Mouse (Mus musculus) liver, postnatal 0 days (tissue): ENCODE data around the gene Hspa1a. TPM values are rescaled to one million over a fixed set of nuclear protein-coding genes. Genes with fewer than 3 reads are reported as not detected.
"Not testable (repeated sequence)": the region's sequence is repeated elsewhere in the genome, so short reads cannot be mapped to it uniquely, and the experiment has no call there.

Experiments
- ATAC-seq: fragments of 200-750 bp; cut with Nextera tagmentation; 2 replicates; pipeline ENCODE4 v1.8.0; 2017; ENCODE audit warnings: mild to moderate bottlenecking, moderate library complexity
- DNase-seq: peaks from one replicate; pipeline ENCODE4 v3.0.0-alpha.2; 2016
- H3K27ac ChIP-seq: fragments of 300-500 bp; sonication (generic); 2 replicates; pipeline ENCODE4 v1.5.1; 2014; ENCODE audit warnings: antibody characterized with exemption, moderate library complexity, mild to moderate bottlenecking, low read depth
- H3K27me3 ChIP-seq: fragments of 300-500 bp; sonication (generic); 2 replicates; pipeline ENCODE4 v1.6.1; 2014; ENCODE audit warnings: low read length, control low read depth, mixed read lengths; ENCODE audit not compliant: insufficient read depth
- H3K36me3 ChIP-seq: fragments of 300-500 bp; sonication (generic); replicated peaks from 2 replicates; pipeline ENCODE4 v1.6.1; 2014; ENCODE audit warnings: mild to moderate bottlenecking, control low read depth, low read length, moderate library complexity, mixed read lengths; ENCODE audit not compliant: insufficient read depth
- H3K4me1 ChIP-seq: fragments of 300-500 bp; sonication (generic); 2 replicates; pipeline ENCODE4 v1.6.1; 2014; ENCODE audit warnings: antibody characterized with exemption, mild to moderate bottlenecking, control low read depth; ENCODE audit not compliant: insufficient read depth
- H3K4me2 ChIP-seq: fragments of 300-500 bp; sonication (generic); 2 replicates; pipeline ENCODE4 v1.6.1; 2014; ENCODE audit warnings: low read depth, mild to moderate bottlenecking, low read length, moderate library complexity, mixed read lengths
- H3K4me3 ChIP-seq: fragments of 300-500 bp; sonication (generic); 2 replicates; pipeline ENCODE4 v1.5.1; 2014; ENCODE audit warnings: low read depth, low read length
- H3K9ac ChIP-seq: fragments of 300-500 bp; sonication (generic); replicated peaks from 2 replicates; pipeline ENCODE4 v1.6.1; 2014; ENCODE audit warnings: mild to moderate bottlenecking, moderate library complexity
- H3K9me3 ChIP-seq: fragments of 300-500 bp; sonication (generic); 2 replicates; pipeline ENCODE4 v1.6.1; 2016; ENCODE audit warnings: mild to moderate bottlenecking, control low read depth, low read length, mixed read lengths
- CTCF ChIP-seq: sonication (generic); IDR thresholded peaks from 2 replicates; pipeline ENCODE4 v1.5.1; 2016; ENCODE audit warnings: antibody characterized with exemption, low read depth
- EP300 ChIP-seq: IDR thresholded peaks from 2 replicates; pipeline ENCODE4 v1.6.1; 2016; ENCODE audit warnings: antibody characterized with exemption, low read depth, mild to moderate bottlenecking
- WGBS: fragments of 180-500 bp; shearing (Covaris S2); extraction: QIAGEN DNeasy Blood & Tissue Kit; methylation state at CpG from one replicate; pipeline ENCODE4 v1.1.7; 2014; ENCODE audit not compliant: insufficient replicate concordance; 5-methylcytosine and 5-hydroxymethylcytosine counted together
- polyA plus RNA-seq: library from polyadenylated mRNA; unstranded; fragments of >200 nt; fragmentation: Nextera tagmentation; extraction: Ambion mirVana; gene quantifications from 2 replicates; pipeline ENCODE4 v1.2.1, GENCODE M21; 2015

Hspa1a gene
- polyA plus RNA-seq, 1 experiment from 2014 or later = 0.59 TPM

DNA sequence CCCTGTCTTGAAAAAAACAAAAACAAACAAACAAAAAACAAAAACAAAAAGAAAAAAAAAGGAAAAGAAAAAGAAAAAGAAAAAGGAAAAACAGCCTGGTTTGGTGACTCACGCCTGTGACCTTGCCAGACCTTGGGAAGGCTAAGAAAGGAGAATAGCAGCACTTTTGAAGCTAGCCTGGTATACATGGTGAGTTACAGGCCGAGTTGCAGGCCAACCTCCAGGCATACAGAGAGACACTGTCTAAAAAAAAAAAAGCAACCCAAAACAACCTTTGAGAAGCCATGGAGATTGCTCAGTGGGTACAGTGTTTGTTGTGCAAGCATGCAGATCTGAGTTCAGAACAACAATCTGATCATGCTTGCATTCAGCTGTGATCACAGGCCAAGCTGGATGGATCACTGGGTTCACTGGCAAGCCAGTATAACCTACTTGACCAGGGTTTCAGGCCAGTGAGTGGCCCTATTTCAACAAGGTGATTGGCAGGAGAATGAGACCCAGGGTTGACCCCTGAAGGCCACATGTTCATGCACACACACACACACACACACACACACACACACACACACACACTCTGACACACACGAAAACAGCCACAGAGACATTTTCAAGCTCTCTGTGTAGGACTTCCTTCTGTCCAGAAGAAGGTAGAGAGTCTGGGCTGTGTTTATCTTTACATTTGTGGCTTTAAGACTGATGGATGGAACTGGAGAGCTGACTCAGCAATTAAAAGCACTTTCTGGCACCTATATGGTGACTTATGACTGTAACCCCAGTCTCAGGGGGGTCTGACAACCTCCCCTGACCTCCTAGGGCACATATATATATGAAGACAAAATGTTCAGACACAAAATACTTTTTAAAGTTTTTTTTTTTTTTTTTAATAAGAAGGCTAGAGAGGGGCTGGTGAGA lies 3.9 kb upstream of the Hspa1a start:
- WGBS = 70% methylated on average over 3 of the region's 3 CpGs
- ATAC-seq (no peak; the same call in 1 of the 2 replicates), DNase-seq (no peak)
- Histone ChIP-seq H3K27ac (peak overlapping the region; percentile 39; the same call in 1 of the 2 replicates), H3K27me3 (peaks cover 5% of the 10 kb centered on the region; the same call in 1 of the 2 replicates), H3K4me3 (no peak overlapping the region), H3K4me1 (peaks cover 14% of the 10 kb centered on the region), H3K9me3 (no peaks in the 10 kb centered on the region), H3K9ac (no peak overlapping the region), H3K36me3 (no peaks in the 10 kb centered on the region), H3K4me2 (no peak overlapping the region)
- TF ChIP-seq CTCF (no peak), EP300 (no peak)

DNA sequence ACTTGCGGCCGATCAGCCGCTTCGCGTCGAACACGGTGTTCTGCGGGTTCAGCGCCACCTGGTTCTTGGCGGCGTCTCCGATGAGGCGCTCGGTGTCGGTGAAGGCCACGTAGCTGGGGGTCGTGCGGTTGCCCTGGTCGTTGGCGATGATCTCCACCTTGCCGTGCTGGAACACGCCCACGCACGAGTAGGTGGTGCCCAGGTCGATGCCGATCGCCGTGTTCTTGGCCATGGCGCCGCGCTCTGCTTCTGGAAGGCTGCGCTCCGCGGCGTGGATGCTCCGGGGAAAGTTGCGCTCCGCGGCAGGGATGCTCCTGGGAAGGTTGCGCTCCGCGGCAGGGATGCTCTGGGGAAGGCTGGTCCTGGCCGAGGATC lies 275 bp downstream of the Hspa1a start:
- not testable (repeated sequence) for DNase-seq, H3K4me1 ChIP-seq, H3K36me3 ChIP-seq, H3K27ac ChIP-seq, H3K9ac ChIP-seq, H3K4me3 ChIP-seq, H3K9me3 ChIP-seq, ATAC-seq
- WGBS = 0% methylated on average over 16 of the region's 43 CpGs
- H3K27me3 ChIP-seq = peaks cover 24% of the 10 kb centered on the region
- peak overlapping the region; percentile 67; the same call in 1 of the 2 replicates for H3K4me2 ChIP-seq

DNA sequence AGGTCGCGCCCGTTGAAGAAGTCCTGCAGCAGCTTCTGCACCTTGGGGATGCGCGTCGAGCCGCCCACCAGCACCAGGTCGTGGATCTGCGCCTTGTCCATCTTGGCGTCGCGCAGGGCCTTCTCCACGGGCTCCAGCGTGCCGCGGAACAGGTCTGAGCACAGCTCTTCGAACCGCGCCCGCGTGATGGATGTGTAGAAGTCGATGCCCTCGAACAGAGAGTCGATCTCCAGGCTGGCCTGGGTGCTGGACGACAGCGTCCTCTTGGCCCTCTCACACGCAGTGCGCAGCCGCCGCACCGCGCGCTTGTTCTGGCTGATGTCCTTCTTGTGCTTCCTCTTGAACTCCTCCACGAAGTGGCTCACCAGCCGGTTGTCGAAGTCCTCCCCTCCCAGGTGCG lies 1.1 kb downstream of the Hspa1a start:
- not testable (repeated sequence) for H3K9me3 ChIP-seq, ATAC-seq, H3K4me3 ChIP-seq, H3K9ac ChIP-seq, DNase-seq, H3K4me1 ChIP-seq, H3K36me3 ChIP-seq, H3K27ac ChIP-seq, H3K4me2 ChIP-seq
- H3K27me3 ChIP-seq = peaks cover 24% of the 10 kb centered on the region
- WGBS = 37% methylated on average over 21 of the region's 37 CpGs

DNA sequence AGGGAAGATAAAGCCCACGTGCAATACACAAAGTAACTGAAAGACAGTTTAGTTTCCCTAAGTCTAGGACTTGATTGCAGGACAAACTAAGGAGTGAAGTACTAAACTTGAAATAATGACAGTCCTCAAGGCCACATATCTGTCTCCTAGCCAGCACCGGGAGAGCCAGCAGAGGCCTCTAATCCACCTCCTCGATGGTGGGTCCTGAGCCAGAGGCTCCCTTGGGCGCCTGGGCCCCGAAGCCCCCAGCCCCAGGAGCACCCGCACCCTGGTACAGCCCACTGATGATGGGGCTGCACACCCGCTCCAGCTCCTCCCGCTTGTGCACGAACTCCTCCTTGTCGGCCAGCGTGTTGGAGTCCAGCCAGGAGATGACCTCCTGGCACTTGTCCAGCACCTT lies 2.1 kb downstream of the Hspa1a start, which contains the start of gene Gm20481:
Gene Gm20481, plus strand, starts transcription at position 91 of the 400 bp plus-strand sequence.
- not testable (repeated sequence) for H3K9ac ChIP-seq, H3K27ac ChIP-seq, H3K9me3 ChIP-seq, H3K4me2 ChIP-seq, DNase-seq, H3K36me3 ChIP-seq, ATAC-seq, H3K4me1 ChIP-seq, H3K4me3 ChIP-seq
- 65% methylated on average over 7 of the region's 11 CpGs for WGBS
- peaks cover 24% of the 10 kb centered on the region for H3K27me3 ChIP-seq

DNA sequence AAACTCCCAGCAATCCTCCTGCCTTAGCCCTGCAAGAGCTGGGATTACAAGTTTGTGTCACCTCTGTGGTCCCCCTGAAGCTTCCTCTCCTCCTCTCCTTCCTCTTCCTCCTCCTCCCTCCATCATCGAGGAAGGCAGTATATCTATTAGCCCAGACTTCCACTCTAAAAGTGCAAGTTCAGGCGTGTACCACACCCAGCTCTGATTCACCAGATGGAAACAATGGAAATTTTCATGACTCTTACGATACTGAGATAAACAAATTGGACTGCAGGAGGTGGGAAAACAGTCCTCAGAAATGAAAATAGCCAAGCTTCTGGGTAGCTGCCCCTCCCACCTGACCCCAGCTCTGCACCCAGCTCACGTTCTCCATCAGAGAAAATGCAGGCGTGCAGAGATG lies 6.3 kb downstream of the Hspa1a start:
- no peak overlapping the region for H3K9ac ChIP-seq
- H3K27ac ChIP-seq = no peak overlapping the region
- no peaks in the 10 kb centered on the region for H3K36me3 ChIP-seq
- H3K4me3 ChIP-seq = no peak overlapping the region
- ATAC-seq = no peak
- no peak for DNase-seq
- TF ChIP-seq EP300 (0 out of 2 replicates have a peak, but pooled peaks have one; percentile 8), CTCF (no peak)
- WGBS = 54% methylated on average over 5 of the region's 5 CpGs
- H3K4me2 ChIP-seq = no peak overlapping the region
- no peaks in the 10 kb centered on the region for H3K4me1 ChIP-seq
- no peaks in the 10 kb centered on the region for H3K9me3 ChIP-seq
- peaks cover 23% of the 10 kb centered on the region for H3K27me3 ChIP-seq

DNA sequence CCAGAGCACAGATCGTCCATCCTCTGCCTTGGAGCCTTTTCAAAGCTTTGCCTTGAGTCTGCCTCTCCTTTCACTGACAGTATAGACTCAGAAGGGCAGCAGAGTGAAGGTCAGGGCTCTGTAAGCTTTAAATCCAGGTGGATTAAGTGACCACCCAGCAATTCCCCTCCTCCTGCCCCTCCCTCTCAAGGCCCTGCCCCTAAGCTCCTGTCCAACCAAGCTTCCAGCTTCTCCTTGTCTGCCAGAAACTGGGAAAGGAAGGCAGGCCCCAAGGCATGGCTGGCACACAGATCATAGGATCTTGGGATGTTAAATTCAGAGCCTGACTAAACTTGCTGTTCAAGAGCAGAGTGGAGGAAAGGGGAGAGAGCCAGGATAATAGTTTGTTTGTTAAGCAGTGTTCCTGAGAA lies 7.3 kb downstream of the Hspa1a start:
- ATAC-seq (peak; percentile 14; the same call in 1 of the 2 replicates), DNase-seq (no peak)
- H3K4me3 ChIP-seq = no peak overlapping the region
- H3K4me1 ChIP-seq = peaks cover 6% of the 10 kb centered on the region
- WGBS = 47% methylated on average over 1 of the region's 1 CpGs
- no peaks in the 10 kb centered on the region for H3K36me3 ChIP-seq
- no peaks in the 10 kb centered on the region for H3K9me3 ChIP-seq
- peaks cover 20% of the 10 kb centered on the region for H3K27me3 ChIP-seq
- H3K9ac ChIP-seq = no peak overlapping the region
- TF ChIP-seq CTCF (no peak), EP300 (no peak)
- H3K4me2 ChIP-seq = no peak overlapping the region
- no peak overlapping the region; the same call in 1 of the 2 replicates for H3K27ac ChIP-seq
